Mouse (Mus musculus) midbrain, embryonic 16.5 days (tissue): Measurements from ENCODE around the gene Pmfbp1. TPM values are rescaled to one million over a fixed set of nuclear protein-coding genes. Genes with fewer than 3 reads are reported as not detected.
A peak's percentile ranks its signal among the peaks of the same experiment; 100 is the strongest.

Source experiments
- ATAC-seq: fragments of 200-750 bp; cut with Nextera tagmentation; 2 replicates; pipeline ENCODE4 v1.8.0; 2017; ENCODE audit warnings: moderate TSS enrichment
- H3K27ac ChIP-seq: fragments of 300-500 bp; sonication (generic); 2 replicates; pipeline ENCODE4 v1.5.1; 2014; ENCODE audit warnings: mild to moderate bottlenecking, low read length, mixed read lengths
- H3K27me3 ChIP-seq: fragments of 300-500 bp; sonication (generic); 2 replicates; pipeline ENCODE4 v1.6.1; 2014; ENCODE audit warnings: low read depth, low read length, mixed read lengths; ENCODE audit not compliant: control insufficient read depth, insufficient read depth
- H3K36me3 ChIP-seq: fragments of 300-500 bp; sonication (generic); 2 replicates; pipeline ENCODE4 v1.6.1; 2014; ENCODE audit warnings: mild to moderate bottlenecking, low read length, moderate library complexity, mixed read lengths; ENCODE audit not compliant: control insufficient read depth, insufficient read depth
- H3K4me1 ChIP-seq: fragments of 300-500 bp; sonication (generic); 2 replicates; pipeline ENCODE4 v1.6.1; 2014; ENCODE audit warnings: mild to moderate bottlenecking, low read length, mixed read lengths; ENCODE audit not compliant: control insufficient read depth, insufficient read depth
- H3K4me2 ChIP-seq: fragments of 300-500 bp; sonication (generic); 2 replicates; pipeline ENCODE4 v1.6.1; 2014; ENCODE audit warnings: mild to moderate bottlenecking, low read length, mixed read lengths
- H3K4me3 ChIP-seq: fragments of 300-500 bp; sonication (generic); 2 replicates; pipeline ENCODE4 v1.5.1; 2014; ENCODE audit warnings: low read depth, mild to moderate bottlenecking, low read length, moderate library complexity, mixed read lengths
- H3K9ac ChIP-seq: fragments of 300-500 bp; sonication (generic); 2 replicates; pipeline ENCODE4 v1.6.1; 2014; ENCODE audit warnings: low read depth, low read length, mixed read lengths
- H3K9me3 ChIP-seq: fragments of 300-500 bp; sonication (generic); replicated peaks from 2 replicates; pipeline ENCODE4 v1.6.1; 2014; ENCODE audit warnings: mild to moderate bottlenecking, low read length, mixed read lengths; ENCODE audit not compliant: control insufficient read depth, poor library complexity, severe bottlenecking
- WGBS: fragments of 180-500 bp; shearing (Covaris S2); extraction: QIAGEN DNeasy Blood & Tissue Kit; methylation state at CpG from one replicate; pipeline ENCODE4 v1.1.7; 2014; 5-methylcytosine and 5-hydroxymethylcytosine counted together
- polyA plus RNA-seq: library from polyadenylated mRNA; unstranded; fragments of >200 nt; fragmentation: Nextera tagmentation; extraction: Ambion mirVana; gene quantifications from 2 replicates; pipeline ENCODE4 v1.2.1, GENCODE M21; 2015

The Pmfbp1 gene
- polyA plus RNA-seq, 1 experiment from 2014 or later, result 2.1 TPM

DNA sequence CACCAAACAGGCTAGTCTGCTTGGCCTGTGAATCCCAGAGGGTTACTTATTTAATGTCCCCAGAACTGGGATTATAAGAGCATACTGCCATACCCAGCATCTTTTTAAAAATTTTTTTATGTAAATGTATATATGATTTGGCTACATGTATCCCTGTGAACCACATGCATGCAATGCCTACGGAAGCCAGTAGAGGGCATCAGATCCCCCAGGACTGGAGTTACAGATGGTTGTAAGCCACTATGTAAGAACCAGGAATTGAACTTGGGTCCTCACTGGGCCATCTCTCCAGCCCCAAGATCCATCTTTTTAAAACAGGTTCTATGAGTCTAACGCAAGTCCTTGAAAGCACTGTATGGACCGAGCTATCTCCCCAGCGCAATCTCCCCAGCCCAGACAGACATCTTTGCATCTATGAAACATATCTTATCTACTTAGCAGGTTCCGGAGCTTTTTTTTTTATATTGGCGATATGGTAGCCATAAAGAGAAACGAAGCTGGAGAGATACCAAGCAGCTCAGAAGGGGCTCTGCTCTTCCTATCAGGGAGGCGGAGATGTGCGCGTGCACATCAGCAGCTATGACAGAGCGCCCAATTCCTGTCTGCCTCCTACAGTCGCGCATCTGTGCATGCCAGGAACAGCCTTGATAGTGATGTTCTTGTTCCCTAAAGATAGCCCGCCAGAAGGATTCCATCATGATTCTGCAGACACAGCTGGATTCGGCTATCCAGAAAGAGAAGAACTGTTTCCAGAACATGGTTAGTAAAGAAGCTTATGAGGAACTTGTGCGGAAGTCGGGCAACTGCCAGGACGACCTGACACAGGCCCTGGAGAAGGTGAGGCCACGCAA lies 41.5 kb downstream of the Pmfbp1 start:
- Histone ChIP-seq H3K4me2 (no peak overlapping the region), H3K27ac (no peak overlapping the region), H3K27me3 (no peaks in the 10 kb centered on the region), H3K4me3 (no peak overlapping the region), H3K9me3 (no peaks in the 10 kb centered on the region), H3K9ac (no peak overlapping the region), H3K4me1 (peaks cover 4% of the 10 kb centered on the region; the same call in 1 of the 2 replicates), H3K36me3 (no peaks in the 10 kb centered on the region)
- WGBS, result 91% methylated on average over 19 of the region's 19 CpGs
- ATAC-seq, result no peak

DNA sequence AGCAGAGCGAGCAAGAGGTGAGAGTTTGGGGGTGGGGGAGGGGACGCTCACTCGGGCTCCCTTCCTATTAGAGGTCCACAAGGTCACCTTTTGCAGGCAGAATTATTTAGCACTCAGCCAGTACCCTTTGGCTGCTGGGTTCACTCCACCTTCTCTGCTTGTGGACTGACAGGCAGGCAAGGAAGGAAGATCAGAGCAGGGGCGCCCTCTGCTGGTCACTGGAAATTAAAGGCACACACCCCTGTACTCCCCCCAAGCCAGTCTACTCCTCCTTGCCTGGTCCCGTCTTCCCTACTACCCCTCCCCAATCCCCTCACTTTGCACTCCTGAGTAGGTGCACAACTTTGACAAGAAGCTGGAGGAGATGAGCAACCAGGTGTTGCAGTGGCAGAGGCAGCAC lies 42.9 kb downstream of the Pmfbp1 start:
- peak overlapping the region; percentile 26 for H3K4me2 ChIP-seq
- H3K27ac ChIP-seq, result peak overlapping the region; percentile 63
- H3K27me3 ChIP-seq, result no peaks in the 10 kb centered on the region
- no peaks in the 10 kb centered on the region for H3K36me3 ChIP-seq
- no peak overlapping the region for H3K9ac ChIP-seq
- H3K4me1 ChIP-seq, result peaks cover 4% of the 10 kb centered on the region; the same call in 1 of the 2 replicates
- no peaks in the 10 kb centered on the region for H3K9me3 ChIP-seq
- WGBS, result 7% methylated on average over 5 of the region's 5 CpGs
- no peak overlapping the region for H3K4me3 ChIP-seq
- ATAC-seq, result peak; percentile 86

DNA sequence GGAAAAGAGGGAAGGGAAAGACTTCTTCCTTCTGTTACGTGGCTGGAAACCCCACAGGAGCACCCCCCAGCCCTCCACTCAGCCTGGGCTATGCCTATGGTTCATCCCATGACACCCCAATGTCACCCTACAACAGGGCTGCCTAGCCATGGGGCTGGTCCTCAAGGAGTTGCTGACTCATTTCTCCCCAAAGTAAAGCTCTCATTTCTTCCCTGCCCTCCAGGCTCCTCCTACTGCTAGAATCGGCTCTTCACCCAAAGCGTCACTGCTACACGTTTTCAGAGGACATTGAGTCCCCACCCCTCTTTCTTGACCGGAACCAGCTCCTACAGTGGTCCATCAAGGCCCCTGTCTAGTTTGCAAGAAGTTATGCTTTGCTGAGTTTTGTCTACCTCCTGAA lies 48.3 kb downstream of the Pmfbp1 start:
- H3K4me2 ChIP-seq, result no peak overlapping the region
- H3K9ac ChIP-seq, result no peak overlapping the region
- no peak for ATAC-seq
- peaks cover 3% of the 10 kb centered on the region; the same call in 1 of the 2 replicates for H3K36me3 ChIP-seq
- H3K27me3 ChIP-seq, result no peaks in the 10 kb centered on the region
- H3K9me3 ChIP-seq, result no peaks in the 10 kb centered on the region
- H3K4me3 ChIP-seq, result no peak overlapping the region
- H3K4me1 ChIP-seq, result no peaks in the 10 kb centered on the region
- 74% methylated on average over 5 of the region's 5 CpGs for WGBS
- H3K27ac ChIP-seq, result no peak overlapping the region

DNA sequence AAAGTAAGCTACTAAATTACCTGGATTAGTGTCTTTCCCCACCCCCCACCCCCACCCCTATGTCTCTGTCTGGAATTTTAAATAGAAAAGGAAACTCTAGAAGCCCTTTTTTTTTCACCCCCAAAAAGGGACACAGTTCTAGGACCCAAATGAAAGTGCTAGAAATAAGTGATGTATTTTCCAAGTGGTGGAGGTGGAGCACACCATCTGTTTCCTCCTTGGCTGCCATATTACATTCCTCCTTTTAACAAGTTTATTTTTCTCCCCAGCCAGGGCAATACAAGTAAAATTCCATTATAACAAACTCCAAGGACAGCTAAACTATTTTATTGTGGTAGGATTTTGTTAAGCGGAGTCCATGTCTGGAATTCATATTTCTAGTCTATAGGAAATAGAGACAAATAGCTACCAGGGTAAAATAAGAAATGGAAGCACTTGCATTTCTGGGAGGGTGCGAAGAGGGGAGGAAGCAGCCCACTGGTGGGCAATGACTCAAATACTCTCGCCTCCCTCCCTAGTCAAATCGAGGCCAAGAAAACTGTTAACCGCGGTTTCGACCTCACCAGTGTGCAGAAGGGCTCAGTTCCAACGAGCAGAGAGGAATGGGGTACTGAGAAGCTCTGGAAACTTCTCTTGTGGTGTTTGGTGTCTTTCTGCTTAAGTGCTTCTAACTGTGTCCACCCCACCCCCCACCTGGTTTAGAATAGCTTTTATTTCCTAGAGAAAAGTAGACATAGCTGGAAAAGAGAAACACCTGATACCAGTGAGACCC lies 49.1 kb downstream of the Pmfbp1 start:
- Histone ChIP-seq H3K27me3 (no peaks in the 10 kb centered on the region), H3K4me1 (no peaks in the 10 kb centered on the region), H3K27ac (no peak overlapping the region), H3K4me3 (no peak overlapping the region), H3K36me3 (peaks cover 4% of the 10 kb centered on the region; the same call in 1 of the 2 replicates), H3K4me2 (no peak overlapping the region), H3K9me3 (no peaks in the 10 kb centered on the region), H3K9ac (no peak overlapping the region)
- ATAC-seq, result no peak
- WGBS, result 89% methylated on average over 8 of the region's 8 CpGs

DNA sequence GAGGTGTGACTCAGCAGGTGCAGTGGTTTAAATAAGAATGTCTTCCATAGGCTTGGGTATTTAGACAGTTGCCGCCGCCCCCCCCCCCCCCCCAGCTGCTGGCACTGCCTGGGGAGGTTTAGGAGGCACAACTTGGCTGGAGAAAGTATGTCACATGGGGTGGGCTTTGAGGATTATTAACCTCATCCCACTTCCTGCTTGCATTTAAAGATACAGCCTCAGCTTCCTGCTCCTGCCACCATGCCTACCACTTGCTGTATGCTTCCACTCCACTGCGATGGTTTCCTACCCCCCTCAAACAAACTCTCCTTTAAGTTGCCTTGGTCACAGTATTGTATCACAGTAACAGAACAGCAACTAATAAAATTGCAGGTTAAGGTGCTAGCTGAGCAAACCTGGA lies 50.2 kb downstream of the Pmfbp1 start:
- 41% methylated on average over 3 of the region's 3 CpGs for WGBS
- no peak overlapping the region for H3K4me3 ChIP-seq
- H3K36me3 ChIP-seq, result peaks cover 13% of the 10 kb centered on the region
- no peaks in the 10 kb centered on the region for H3K4me1 ChIP-seq
- no peak overlapping the region for H3K27ac ChIP-seq
- no peak for ATAC-seq
- no peaks in the 10 kb centered on the region for H3K9me3 ChIP-seq
- no peaks in the 10 kb centered on the region for H3K27me3 ChIP-seq
- no peak overlapping the region for H3K4me2 ChIP-seq
- H3K9ac ChIP-seq, result no peak overlapping the region

DNA sequence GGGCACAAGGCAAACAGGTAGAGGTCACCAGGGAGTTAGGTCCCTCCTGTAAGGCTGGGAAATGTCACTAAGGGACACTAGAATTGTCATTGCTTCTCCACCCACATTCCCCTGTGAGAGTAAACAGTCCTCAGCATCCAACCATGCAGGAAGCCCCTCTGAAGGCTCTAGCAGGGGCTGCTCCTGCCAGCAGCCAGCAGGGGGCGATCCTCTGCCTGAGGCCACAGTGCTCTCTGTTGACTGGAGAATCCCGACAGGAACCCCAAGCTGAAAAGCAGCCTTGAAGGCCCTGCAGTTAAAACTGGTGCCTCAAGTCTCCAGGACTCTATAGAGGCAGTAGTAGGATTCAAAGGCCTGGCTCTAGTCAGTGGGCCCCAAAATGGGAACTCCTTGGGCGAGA lies 57.8 kb downstream of the Pmfbp1 start:
- no peak overlapping the region for H3K27ac ChIP-seq
- H3K36me3 ChIP-seq, result peaks cover 73% of the 10 kb centered on the region
- no peak for ATAC-seq
- H3K9me3 ChIP-seq, result no peaks in the 10 kb centered on the region
- H3K4me3 ChIP-seq, result no peak overlapping the region
- H3K9ac ChIP-seq, result no peak overlapping the region
- no peaks in the 10 kb centered on the region for H3K27me3 ChIP-seq
- H3K4me1 ChIP-seq, result no peaks in the 10 kb centered on the region
- H3K4me2 ChIP-seq, result no peak overlapping the region
- 42% methylated on average over 3 of the region's 3 CpGs for WGBS

DNA sequence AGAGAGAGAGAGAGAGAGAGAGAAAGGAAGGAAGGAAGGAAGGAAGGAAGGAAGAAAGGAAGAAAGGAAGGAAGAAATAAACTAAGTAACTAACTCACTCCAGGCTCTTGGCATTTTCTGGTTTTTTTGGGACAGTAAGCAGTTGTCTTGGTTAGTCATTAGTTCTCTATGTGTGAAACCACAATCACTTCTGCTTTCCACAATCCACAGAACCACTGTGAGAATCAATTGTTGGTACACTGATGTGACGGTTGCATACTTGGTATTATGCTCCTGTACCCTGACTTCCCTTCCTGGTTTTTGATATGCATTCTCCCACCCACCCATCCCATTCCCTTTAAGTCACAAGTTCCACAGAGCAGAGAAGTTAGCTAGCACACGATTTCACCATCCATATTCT lies 70.1 kb downstream of the Pmfbp1 start:
- Histone ChIP-seq H3K4me3 (no peak overlapping the region), H3K4me2 (no peak overlapping the region), H3K36me3 (peaks cover 28% of the 10 kb centered on the region), H3K27me3 (no peaks in the 10 kb centered on the region), H3K9ac (no peak overlapping the region), H3K4me1 (peaks cover 15% of the 10 kb centered on the region), H3K9me3 (no peaks in the 10 kb centered on the region), H3K27ac (no peak overlapping the region)
- 73% methylated on average over 2 of the region's 2 CpGs for WGBS
- ATAC-seq, result no peak

DNA sequence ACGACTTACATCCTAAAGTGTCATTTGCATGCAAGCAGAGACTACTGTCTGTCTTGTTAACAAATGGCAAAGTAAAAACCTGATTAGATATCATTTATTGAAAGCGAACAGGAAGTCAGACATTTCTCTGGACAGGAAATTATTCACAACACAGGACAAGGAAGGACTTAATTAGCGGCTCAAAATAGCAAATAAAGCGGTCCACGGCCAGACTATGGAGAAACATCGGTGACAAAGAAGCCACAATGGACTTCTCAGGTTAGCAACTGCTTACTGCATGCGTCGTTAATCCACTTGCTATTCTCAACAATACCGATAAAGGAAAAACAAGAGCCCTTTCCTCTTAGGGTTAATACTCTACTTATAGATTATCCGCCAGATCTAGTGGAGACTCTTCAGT lies 70.9 kb downstream of the Pmfbp1 start:
- Histone ChIP-seq H3K9ac (peak overlapping the region; percentile 81), H3K4me3 (peak overlapping the region; percentile 73), H3K27me3 (no peaks in the 10 kb centered on the region), H3K9me3 (no peaks in the 10 kb centered on the region), H3K36me3 (peaks cover 19% of the 10 kb centered on the region), H3K4me1 (peaks cover 15% of the 10 kb centered on the region), H3K4me2 (peak overlapping the region; percentile 91), H3K27ac (peak overlapping the region; percentile 87)
- WGBS, result 5% methylated on average over 10 of the region's 10 CpGs
- ATAC-seq, result no peak
